Mouse (Mus musculus) liver, embryonic 16.5 days (tissue): ENCODE results near the gene Evi5. TPM values are rescaled to one million over a fixed set of nuclear protein-coding genes. Genes with fewer than 3 reads are reported as not detected.

ENCODE experiments used
- ATAC-seq: fragments of 200-750 bp; cut with Nextera tagmentation; 2 replicates; pipeline ENCODE4 v1.8.0; 2017; ENCODE audit warnings: low read depth, mild to moderate bottlenecking, moderate number of reproducible peaks, moderate library complexity
- H3K27ac ChIP-seq: fragments of 300-500 bp; sonication (generic); 2 replicates; pipeline ENCODE4 v1.5.1; 2014; ENCODE audit warnings: mild to moderate bottlenecking, low read length
- H3K27me3 ChIP-seq: fragments of 300-500 bp; sonication (generic); 2 replicates; pipeline ENCODE4 v1.6.1; 2014; ENCODE audit warnings: low read depth, low read length, mixed read lengths; ENCODE audit not compliant: control insufficient read depth, insufficient read depth
- H3K36me3 ChIP-seq: fragments of 300-500 bp; sonication (generic); 2 replicates; pipeline ENCODE4 v1.6.1; 2014; ENCODE audit warnings: mild to moderate bottlenecking; ENCODE audit not compliant: control insufficient read depth, insufficient read depth
- H3K4me1 ChIP-seq: fragments of 300-500 bp; sonication (generic); 2 replicates; pipeline ENCODE4 v1.6.1; 2014; ENCODE audit warnings: low read depth, low read length, mixed read lengths; ENCODE audit not compliant: control insufficient read depth
- H3K4me2 ChIP-seq: fragments of 300-500 bp; sonication (generic); 2 replicates; pipeline ENCODE4 v1.6.1; 2014; ENCODE audit warnings: low read depth, low read length, mixed read lengths
- H3K4me3 ChIP-seq: fragments of 300-500 bp; sonication (generic); 2 replicates; pipeline ENCODE4 v1.5.1; 2014; ENCODE audit warnings: low read depth, mild to moderate bottlenecking, low read length
- H3K9ac ChIP-seq: fragments of 300-500 bp; sonication (generic); 2 replicates; pipeline ENCODE4 v1.6.1; 2014; ENCODE audit warnings: low read depth, low read length
- H3K9me3 ChIP-seq: fragments of 300-500 bp; sonication (generic); replicated peaks from 2 replicates; pipeline ENCODE4 v1.6.1; 2016; ENCODE audit warnings: low read length; ENCODE audit not compliant: control insufficient read depth
- WGBS: fragments of 180-500 bp; shearing (Covaris S2); extraction: QIAGEN DNeasy Blood & Tissue Kit; methylation state at CpG from one replicate; pipeline ENCODE4 v1.1.7; 2014; ENCODE audit not compliant: insufficient replicate concordance; 5-methylcytosine and 5-hydroxymethylcytosine counted together
- polyA plus RNA-seq: library from polyadenylated mRNA; unstranded; fragments of >200 nt; fragmentation: Nextera tagmentation; extraction: Ambion mirVana; gene quantifications from 2 replicates; pipeline ENCODE4 v1.2.1, GENCODE M21; 2015

Gene Evi5
- polyA plus RNA-seq, 1 experiment from 2014 or later, result 57.8 TPM

- Histone ChIP-seq H3K36me3 (no peaks in the 10 kb centered on the region), H3K27ac (no peak overlapping the region), H3K27me3 (peaks cover 85% of the 10 kb centered on the region), H3K4me1 (peaks cover 13% of the 10 kb centered on the region; the same call in 1 of the 2 replicates), H3K9me3 (no peaks in the 10 kb centered on the region), H3K9ac (no peak overlapping the region), H3K4me2 (peak overlapping the region; percentile 36), H3K4me3 (peak overlapping the region; percentile 41)
- 12% methylated on average over 33 of the region's 33 CpGs for WGBS
- ATAC-seq, result no peak
Measured at GRCm38 (mm10) chr5:107721638-107722011, 153.3 kb downstream of the Evi5 start.

GRCm38 (mm10) chr5:107720991-107721637 lies 153.8 kb downstream of the Evi5 start:
- Histone ChIP-seq H3K36me3 (no peaks in the 10 kb centered on the region), H3K27me3 (peaks cover 80% of the 10 kb centered on the region), H3K4me1 (peaks cover 13% of the 10 kb centered on the region; the same call in 1 of the 2 replicates), H3K27ac (no peak overlapping the region), H3K4me2 (peak overlapping the region; percentile 36), H3K9ac (no peak overlapping the region), H3K4me3 (peak overlapping the region; percentile 41), H3K9me3 (no peaks in the 10 kb centered on the region)
- 18% methylated on average over 58 of the region's 58 CpGs for WGBS
- no peak for ATAC-seq

- 0 out of 2 replicates have a peak overlapping the region, but pooled peaks have one; percentile 36 for H3K4me2 ChIP-seq
- no peaks in the 10 kb centered on the region for H3K36me3 ChIP-seq
- no peak for ATAC-seq
- H3K4me1 ChIP-seq, result peaks cover 11% of the 10 kb centered on the region; the same call in 1 of the 2 replicates
- peaks cover 74% of the 10 kb centered on the region for H3K27me3 ChIP-seq
- no peak overlapping the region for H3K27ac ChIP-seq
- H3K9ac ChIP-seq, result no peak overlapping the region
- no peak overlapping the region for H3K4me3 ChIP-seq
- no peaks in the 10 kb centered on the region for H3K9me3 ChIP-seq
- 53% methylated on average over 5 of the region's 5 CpGs for WGBS
Measured at GRCm38 (mm10) chr5:107720511-107720910, 154.4 kb downstream of the Evi5 start.

GRCm38 (mm10) chr5:107719786-107720185 lies 155.1 kb downstream of the Evi5 start:
- WGBS, result 55% methylated on average over 1 of the region's 1 CpGs
- no peak for ATAC-seq
- H3K27me3 ChIP-seq, result peaks cover 67% of the 10 kb centered on the region
- no peak overlapping the region for H3K9ac ChIP-seq
- H3K27ac ChIP-seq, result no peak overlapping the region
- no peak overlapping the region for H3K4me3 ChIP-seq
- peaks cover 6% of the 10 kb centered on the region; the same call in 1 of the 2 replicates for H3K4me1 ChIP-seq
- no peak overlapping the region for H3K4me2 ChIP-seq
- no peaks in the 10 kb centered on the region for H3K9me3 ChIP-seq
- H3K36me3 ChIP-seq, result no peaks in the 10 kb centered on the region

- peaks cover 61% of the 10 kb centered on the region for H3K27me3 ChIP-seq
Measured at GRCm38 (mm10) chr5:107719209-107719608, 155.7 kb downstream of the Evi5 start.

GRCm38 (mm10) chr5:107717871-107718361 lies 157.0 kb downstream of the Evi5 start:
- Histone ChIP-seq H3K9me3 (no peaks in the 10 kb centered on the region), H3K4me3 (no peak overlapping the region), H3K4me1 (peaks cover 4% of the 10 kb centered on the region; the same call in 1 of the 2 replicates), H3K27ac (no peak overlapping the region), H3K36me3 (no peaks in the 10 kb centered on the region), H3K27me3 (peaks cover 48% of the 10 kb centered on the region), H3K9ac (no peak overlapping the region), H3K4me2 (no peak overlapping the region)
- no peak for ATAC-seq
- 26% methylated on average over 11 of the region's 11 CpGs for WGBS

More at GRCm38 (mm10) chr5:107719209-107719608, 155.7 kb downstream of the Evi5 start:
- Histone ChIP-seq H3K9me3 (no peaks in the 10 kb centered on the region), H3K27ac (no peak overlapping the region), H3K4me3 (no peak overlapping the region), H3K9ac (no peak overlapping the region), H3K4me2 (no peak overlapping the region), H3K4me1 (peaks cover 6% of the 10 kb centered on the region; the same call in 1 of the 2 replicates), H3K36me3 (no peaks in the 10 kb centered on the region)
- ATAC-seq, result no peak
- WGBS, result 18% methylated on average over 3 of the region's 3 CpGs

- no peaks in the 10 kb centered on the region for H3K4me1 ChIP-seq
- WGBS, result 8% methylated on average over 2 of the region's 2 CpGs
- ATAC-seq, result no peak
- no peak overlapping the region for H3K27ac ChIP-seq
- no peaks in the 10 kb centered on the region for H3K27me3 ChIP-seq
- no peaks in the 10 kb centered on the region for H3K36me3 ChIP-seq
- H3K9me3 ChIP-seq, result no peaks in the 10 kb centered on the region
- H3K4me3 ChIP-seq, result no peak overlapping the region
- no peak overlapping the region for H3K4me2 ChIP-seq
- H3K9ac ChIP-seq, result no peak overlapping the region
Measured at GRCm38 (mm10) chr5:107711689-107712088, 163.2 kb downstream of the Evi5 start.

- Histone ChIP-seq H3K9me3 (no peaks in the 10 kb centered on the region), H3K4me2 (no peak overlapping the region), H3K4me1 (no peaks in the 10 kb centered on the region), H3K27ac (no peak overlapping the region), H3K9ac (no peak overlapping the region), H3K36me3 (no peaks in the 10 kb centered on the region), H3K27me3 (no peaks in the 10 kb centered on the region), H3K4me3 (no peak overlapping the region)
- 27% methylated on average over 8 of the region's 8 CpGs for whole genome bisulfite sequencing
- no peak for ATAC-seq
Measured at GRCm38 (mm10) chr5:107708124-107708797, 166.6 kb downstream of the Evi5 start.

GRCm38 (mm10) chr5:107706262-107706661 lies 168.6 kb downstream of the Evi5 start:
- Histone ChIP-seq H3K4me3 (no peak overlapping the region), H3K27me3 (no peaks in the 10 kb centered on the region; the same call in 1 of the 2 replicates), H3K9ac (no peak overlapping the region), H3K36me3 (no peaks in the 10 kb centered on the region), H3K4me2 (no peak overlapping the region), H3K9me3 (no peaks in the 10 kb centered on the region), H3K4me1 (no peaks in the 10 kb centered on the region), H3K27ac (no peak overlapping the region)
- WGBS, result 49% methylated on average over 1 of the region's 1 CpGs
- no peak for ATAC-seq
